Mouse (Mus musculus) mature B cell (primary cell): ENCODE data around the gene Prpf38b.
"Not testable (repeated sequence)": the region's sequence is repeated elsewhere in the genome, so short reads cannot be mapped to it uniquely, and the experiment has no call there.

Experiments used
- in situ Hi-C: fragments of 300-500 bp; cut with MboI; formaldehyde crosslinking; loops from 2 replicates; pipeline ENCODE4 v1.14.3; 2019

Gene Prpf38b

DNA sequence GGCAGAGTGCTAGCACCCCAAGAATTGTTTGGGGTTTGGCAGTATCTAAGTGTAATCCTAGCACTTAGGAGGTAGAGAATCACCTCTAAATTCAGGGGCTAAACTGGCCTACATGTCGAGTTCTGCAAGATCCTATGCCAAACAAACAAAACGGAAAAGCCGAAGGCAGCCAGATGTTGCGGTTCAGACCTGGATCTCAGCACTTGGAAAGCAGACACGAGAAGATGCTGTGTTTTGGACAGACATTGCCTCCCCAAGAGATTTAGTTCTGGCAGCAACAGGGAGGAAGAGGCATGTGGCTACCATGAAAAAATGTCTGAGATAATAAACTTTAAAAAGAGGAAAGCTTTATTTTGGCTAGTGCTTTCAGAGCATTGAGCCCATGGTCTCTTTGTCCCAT lies 10.8 kb downstream of the Prpf38b start:
- in situ Hi-C loops, result loop anchor here (5.0 kb wide), 1 partner anchor 53 kb away; no protein-coding TSS in a partner anchor

DNA sequence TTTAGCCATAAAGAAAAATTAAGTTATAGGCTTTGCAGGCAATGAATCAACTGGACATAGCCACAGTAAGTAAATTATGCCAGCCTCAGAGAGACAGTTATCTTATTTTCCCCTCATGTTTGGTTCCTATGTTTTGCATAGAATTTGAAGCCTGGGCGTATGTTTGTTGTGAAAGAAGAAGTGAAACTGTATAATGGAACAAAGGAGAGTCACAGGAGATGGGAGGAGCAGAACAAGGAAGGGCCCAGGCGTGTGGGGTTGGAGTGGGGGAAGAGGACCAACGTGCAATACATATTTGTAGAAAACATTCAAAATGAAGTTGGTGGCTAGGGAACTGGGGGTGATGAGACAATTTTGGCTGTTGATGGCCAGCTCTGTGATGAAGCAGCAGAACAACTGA lies 11.4 kb downstream of the Prpf38b start:
- in situ Hi-C loops, result loop anchor here (5.0 kb wide), 1 partner anchor 53 kb away; no protein-coding TSS in a partner anchor

DNA sequence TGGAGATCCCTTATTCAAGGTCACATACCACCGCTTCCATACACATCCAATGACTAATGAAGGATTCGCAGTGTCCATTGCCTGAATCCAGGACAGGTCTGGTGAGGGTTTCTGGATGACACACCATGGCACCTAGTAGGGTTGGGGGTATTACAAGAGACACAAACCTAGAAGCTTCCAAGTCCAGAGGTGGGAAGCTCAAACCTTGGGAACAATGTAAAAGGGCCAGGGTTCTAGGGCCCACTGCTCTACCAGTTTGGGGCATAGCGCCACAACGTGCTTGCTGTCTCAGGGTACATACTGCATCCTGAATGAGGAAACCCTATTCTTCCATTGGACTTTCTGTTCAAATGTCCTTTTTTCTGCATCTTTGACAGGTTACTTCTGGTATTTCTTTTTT lies 12.9 kb downstream of the Prpf38b start:
- in situ Hi-C loops, result no loop called here

DNA sequence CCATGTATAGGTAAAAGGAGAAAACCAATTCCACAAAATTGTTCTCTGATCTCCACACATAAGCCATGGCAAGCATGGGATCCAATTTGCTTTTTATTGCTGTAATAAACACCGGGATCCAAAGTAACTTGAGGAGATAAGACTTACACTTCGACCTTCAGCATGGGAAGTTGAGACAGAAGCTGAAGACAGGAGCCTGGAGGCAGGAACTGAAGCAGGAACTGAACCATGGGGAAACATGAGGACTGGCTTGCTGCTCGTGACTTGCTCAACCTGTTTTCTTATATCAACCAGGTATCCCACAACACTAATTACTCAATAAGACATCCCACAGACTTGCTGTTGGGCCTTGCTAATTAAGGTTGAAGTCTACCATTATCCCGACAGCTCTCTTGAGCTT lies 18.6 kb downstream of the Prpf38b start:
- in situ Hi-C loops, result no loop called here

DNA sequence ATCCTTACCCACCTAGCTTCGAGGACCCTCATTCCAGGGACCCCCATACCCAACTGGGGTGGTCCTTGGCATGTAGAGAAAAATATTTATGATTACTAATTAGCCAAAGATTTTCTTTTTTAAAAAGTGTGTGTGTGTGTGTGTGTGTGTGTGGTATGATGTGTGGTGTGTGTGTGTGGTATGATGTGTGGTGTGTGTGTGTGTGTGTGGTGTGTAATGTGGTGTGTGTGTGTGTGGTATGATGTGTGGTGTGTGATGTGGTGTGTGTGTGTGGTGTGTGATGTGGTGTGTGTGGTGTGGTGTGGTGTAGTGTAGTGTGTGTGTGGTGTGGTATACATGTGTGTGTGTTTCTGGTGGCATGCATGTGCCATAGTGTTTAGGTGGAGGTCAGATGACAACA lies 19.4 kb downstream of the Prpf38b start:
- in situ Hi-C loops, result no loop called here

DNA sequence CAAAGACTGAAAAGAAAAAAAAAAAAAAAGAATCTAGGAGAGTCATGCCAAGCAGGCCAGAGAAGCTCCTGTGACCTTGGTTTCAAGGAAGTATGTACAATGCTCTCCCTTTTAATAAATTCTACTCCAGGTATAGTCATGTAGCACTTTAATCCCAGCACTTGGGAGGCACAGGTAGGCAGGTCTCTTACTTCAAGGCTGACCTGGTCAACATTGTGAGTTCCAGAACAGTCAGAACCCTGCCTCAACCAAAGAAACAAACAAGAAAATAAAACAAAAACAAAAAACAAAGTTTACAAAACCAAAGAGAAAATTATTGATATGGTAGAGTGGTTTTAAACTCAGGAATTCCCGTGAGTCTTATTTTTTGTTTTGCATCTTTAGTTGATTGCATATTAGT lies 21.6 kb downstream of the Prpf38b start, which contains the start of gene Fndc7:
Gene Fndc7 (minus strand): TSS at position 101 of the 400 bp plus-strand sequence.
- in situ Hi-C loops, result no loop called here

DNA sequence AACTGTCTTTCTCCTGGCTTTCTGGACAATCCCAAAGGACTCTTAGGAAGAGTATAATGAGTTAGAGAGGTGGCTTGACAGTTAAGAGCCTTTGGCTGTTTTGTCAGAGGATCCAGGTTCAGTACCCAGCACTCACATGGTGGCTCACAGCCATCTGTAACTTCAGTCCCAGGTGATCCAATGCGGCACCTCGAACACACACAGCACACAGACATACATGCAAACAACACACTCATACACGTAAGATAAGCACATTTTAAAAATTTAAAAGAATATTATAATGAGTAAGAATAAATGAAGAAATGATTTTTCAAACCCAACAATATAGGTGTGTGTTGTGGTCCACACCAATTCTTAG lies 23.9 kb downstream of the Prpf38b start:
- in situ Hi-C loops, result no loop called here

DNA sequence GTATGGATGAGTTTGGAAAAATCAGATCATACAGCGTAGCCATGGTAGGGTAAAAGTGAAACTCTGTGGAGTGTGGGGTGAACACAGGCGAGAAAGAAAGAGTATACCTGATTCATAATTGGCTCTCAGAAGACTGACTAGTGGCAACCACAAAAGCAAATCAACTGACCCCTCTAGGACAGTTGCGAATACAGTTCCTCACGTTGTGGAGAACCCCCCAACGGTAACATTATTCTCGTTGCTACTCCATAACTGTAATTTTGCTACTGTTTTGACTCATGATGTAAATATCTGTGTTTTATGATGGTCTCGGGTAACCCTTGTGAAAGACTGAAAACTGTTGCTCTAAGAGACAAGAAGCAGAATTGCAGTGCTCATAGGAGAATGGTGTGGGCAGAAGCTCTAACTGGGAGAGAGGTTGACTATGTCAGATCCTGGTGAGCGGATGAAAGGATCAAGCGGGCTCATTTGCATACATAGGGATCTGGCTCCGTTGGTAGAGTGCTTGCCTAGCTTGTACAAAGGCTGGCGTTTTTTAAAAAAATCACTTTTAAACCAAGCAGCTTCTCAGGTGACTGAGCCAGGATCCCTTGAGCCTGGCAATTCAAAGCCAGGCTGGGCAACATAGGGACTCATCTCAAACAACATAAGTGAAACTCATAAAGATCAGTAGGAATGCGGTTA lies 24.5 kb downstream of the Prpf38b start:
- in situ Hi-C loops, result no loop called here

DNA sequence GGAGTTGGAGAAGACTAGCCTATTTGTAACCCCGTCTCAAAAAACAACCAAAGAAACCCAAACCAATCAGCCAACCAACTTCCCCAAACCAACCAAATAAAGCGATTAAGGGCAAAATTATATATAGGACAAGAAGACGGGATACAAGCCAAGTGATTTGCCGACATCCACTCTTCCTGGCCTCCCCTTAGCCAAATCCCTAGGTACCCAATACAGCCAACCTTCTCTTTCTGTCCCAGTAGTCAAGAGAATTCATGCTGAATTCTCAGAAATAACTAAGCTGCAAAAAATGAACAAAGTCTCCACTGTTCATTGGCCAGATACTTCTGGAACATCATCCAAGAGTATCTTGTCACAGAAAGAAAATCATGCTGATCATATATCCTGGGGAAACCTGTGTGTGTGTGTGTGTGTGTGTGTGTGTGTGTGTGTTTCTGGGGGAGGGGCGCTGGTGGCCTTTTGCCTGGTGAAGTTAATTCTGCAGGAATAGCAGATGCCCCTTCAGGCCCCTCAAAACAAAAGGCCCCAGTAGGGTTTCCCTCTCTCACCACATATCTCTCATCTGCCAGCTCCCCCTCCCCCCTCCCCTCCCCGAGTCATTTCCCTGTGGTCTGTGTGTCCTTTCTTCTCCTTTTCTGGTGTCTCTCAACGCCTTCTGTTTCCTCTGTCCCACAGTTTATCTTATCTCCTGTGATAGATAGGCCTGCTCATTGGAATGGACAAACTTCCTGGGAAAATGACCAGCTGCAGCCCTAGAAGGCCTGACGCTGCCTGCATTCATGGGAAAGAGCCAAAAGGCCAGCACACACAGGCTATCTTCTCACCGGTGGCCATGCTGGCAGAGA lies 25.6 kb downstream of the Prpf38b start:
- in situ Hi-C loops, result no loop called here

DNA sequence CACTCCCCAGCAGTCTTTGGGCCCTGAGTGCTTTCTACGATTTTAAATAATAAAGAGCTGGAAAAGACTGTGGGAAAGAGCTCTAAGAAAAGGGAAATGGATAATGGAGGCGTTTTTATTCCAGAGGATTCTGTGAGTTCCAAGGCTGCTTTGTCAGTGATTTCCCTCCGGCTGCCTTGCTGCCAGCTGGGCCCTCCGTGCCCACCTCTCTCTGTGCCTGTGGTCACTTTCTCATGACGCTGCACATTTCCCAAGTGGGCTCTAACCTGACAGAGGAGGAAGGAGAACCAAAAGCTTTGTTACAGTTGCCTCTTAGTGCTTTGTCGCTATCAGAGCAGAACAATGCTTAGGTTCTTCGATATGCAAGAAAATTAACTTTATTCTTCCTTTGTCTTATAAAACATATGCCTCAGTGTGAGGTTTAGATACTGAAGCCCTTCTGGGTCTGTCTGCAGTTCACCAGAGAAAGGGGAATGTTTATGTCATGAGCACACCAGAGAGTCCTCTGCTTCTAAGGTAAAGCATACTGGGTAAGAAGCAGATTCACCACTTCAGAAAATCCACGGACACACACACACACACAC lies 26.7 kb downstream of the Prpf38b start:
- in situ Hi-C loops, result no loop called here

DNA sequence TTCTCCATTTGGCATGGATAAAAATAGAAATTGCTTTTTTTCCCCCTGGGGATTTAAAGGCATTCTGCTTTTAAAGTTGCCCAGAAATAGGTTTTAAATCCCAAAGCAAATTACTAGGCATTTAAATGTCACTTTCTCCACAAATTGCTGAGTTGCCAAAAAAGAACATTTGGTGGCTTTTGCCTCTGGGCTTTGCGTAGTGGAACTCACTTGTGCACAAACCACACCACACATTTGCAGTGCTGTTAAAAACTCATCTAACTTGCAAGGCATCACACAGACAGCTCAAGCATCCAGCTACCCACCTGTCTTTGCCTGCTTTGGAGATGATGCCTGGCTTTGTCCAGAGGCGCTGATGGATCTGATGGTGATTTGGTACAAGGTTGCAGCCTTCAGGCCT lies 28.5 kb downstream of the Prpf38b start:
- in situ Hi-C loops, result no loop called here

DNA sequence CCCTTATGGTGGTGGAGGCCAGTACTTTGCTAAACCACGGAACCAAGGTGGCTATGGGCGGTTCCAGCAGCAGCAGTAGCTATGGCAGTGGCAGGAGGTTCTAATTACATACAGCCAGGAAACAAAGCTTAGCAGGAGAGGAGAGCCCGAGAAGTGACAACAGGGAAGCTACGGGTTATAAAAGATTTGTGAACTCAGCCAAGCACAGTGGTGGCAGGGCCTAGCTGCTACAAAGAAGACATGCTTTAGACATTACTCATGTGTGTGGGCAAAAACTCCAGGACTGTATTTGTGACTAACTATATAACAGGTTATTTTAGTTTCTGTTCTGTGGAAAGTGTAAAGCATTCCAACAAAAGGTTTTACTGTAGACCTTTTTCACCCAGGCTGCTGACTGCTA lies 29.7 kb downstream of the Prpf38b start:
- in situ Hi-C loops, result not testable (repeated sequence)

DNA sequence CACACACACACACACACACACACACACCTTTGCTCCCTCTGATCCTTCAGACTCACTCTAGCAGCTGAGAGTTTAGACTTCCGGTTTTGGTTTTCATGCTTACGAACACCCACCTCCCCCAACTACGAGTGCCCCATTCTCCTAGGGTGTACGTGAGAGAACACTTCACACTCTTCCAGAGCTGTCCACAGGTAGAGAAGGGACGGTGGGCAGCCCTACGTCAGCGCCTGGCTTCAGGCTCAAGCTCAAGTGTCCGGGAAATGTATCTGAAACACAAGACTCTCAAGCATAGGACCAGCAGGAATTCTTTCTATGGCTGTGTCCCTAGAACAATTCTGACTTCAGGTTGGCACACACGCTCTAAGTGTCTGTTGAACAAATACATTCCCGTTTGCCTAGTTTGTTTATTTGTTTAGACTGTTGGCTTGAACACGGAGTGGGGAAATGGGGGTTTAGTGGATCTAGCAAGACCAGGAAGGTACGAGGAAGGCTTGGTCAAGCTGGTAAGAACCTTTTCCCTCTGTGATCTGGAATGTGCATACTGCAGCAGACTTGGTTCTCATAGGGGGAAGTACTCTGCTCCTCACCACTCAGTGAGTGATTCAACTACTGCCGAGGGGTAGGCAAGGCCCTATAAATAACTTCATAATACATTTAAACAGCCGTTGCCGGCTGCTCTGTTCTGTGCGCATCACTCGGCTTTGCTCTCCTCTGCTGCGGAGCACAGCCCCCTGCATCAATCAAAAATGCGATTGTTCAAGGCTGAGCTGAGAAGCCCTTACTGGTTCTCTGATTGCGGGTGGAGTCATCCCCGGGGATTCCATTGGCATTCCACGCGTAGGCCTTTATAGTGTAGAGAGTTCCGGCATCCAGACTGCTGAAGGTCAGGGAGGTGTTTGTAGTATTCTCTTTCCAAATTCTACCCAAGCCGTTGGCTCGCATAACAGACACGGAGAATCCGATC lies 30.7 kb downstream of the Prpf38b start:
- in situ Hi-C loops, result no loop called here

DNA sequence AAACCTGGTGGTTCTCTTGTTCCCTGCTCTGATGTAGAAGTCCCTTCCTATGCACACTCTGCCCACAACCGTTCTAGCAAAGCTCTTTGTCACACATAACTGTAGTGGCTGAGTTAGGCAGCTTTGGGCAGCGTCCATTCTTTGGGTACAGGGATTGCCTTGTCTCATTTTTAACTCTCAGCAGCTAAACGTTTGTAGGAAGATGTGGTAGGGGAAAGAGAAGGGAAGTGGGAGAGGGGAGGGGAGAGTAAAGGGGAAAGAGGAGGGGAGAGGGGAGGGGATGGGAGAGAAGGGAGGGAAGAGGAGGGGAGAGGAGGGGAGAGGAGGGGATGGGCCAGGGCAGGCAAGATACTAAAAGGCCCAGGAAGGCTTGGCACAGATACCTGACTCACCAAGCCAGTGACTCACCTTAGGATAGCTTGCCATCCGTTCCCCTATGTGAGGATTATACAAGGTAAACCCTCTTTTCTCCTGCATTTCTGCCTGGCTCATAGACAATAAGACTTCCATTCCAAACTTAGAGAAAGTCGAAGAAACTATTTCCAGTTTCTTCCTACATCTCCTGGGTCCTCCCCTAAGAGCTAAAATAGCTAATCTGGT lies 31.6 kb downstream of the Prpf38b start:
- in situ Hi-C loops, result no loop called here

DNA sequence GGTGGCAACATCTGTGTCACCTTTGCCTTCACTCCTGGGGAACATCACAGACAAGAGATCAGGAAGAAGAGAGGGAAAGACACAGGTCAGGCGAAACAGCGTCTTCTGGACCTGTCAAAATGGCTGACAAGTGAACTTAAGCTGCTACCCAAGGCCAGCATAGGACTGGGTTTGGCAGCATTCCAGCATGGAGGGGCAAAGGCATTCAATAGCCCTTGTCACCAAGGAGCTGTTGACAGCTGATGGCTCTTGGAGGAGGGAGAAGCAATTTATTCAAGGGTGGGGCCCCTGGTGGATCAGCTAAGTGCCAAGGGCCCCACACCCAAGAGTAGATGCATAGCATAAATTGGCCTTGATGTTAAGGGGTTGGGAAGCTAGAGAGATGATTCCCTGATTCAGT lies 32.4 kb downstream of the Prpf38b start:
- in situ Hi-C loops, result no loop called here

DNA sequence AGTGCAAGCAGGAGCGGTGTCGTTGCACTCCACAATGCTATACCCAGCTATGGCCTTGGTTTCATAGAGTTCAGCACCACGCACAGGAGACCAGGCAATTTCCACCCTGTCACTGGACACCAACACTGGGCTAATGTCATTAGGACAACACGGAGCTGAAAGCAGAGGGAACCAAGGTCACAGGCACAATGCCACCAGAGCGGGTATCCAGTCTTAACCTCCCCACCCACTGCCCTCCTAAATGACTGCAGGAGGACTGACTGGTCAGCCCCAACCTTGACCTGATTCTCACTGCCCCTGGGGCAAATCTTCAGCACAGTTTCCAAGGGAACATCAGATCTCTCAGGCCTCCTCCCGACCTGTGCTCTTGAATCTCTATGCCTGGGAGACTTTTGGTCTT lies 40.9 kb downstream of the Prpf38b start:
- in situ Hi-C loops, result no loop called here

DNA sequence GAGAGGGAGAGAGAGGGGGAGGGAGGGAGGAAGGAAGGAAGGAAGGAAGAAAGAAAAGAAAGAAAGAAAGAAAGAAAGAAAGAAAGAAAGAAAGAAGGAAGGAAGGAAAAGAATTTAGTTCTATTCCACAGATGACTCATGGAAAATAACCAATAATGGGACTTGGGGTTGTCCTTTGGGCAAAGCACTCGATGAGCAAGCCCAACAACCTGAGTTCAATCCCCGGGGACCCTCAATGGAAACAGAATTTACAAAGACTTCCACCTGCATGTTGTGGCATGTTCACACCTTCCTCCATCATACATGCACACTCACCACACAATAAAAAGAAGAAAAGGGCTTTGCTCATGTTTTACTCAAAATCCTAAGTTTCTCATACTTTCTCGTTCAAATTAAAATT lies 44.1 kb downstream of the Prpf38b start:
- in situ Hi-C loops, result no loop called here

DNA sequence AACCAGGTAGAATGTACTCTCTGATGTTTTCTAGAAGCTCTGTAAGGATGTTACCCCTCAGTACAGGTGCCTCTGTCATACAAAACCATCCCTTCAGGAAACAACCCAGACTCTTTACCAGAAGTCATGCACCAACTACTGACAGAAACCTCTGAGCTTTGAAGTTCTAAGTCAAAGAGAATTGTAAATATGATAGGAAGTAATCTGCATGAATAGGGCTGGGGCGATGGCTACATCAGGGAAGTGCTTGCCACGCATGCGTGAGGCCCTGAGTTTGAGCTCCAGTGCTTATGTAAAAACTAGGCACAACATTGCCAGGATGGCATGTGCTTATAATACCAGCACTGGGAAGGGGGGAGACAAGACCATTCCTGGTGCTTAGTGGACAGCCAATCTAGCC lies 45.9 kb downstream of the Prpf38b start:
- in situ Hi-C loops, result no loop called here

DNA sequence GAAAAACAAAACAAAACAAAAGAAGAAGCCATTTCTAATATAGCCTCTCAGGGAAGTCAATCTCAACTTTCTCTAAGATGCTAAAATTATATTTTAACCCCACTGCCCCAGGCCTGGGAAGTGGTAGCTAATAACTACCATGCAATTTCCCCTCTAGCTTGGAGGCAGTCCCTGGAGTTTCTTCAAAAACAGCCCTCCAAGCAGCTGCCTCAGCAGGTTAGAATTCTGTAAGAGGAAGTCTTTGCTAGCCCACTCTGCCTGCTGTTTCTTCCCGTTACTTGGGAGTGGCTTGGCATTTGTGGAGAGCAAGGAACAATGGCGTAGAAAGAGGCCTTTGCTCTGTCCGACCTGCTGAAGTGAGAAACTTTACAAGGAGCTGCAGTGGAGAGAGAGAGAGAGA lies 46.4 kb downstream of the Prpf38b start:
- in situ Hi-C loops, result no loop called here

DNA sequence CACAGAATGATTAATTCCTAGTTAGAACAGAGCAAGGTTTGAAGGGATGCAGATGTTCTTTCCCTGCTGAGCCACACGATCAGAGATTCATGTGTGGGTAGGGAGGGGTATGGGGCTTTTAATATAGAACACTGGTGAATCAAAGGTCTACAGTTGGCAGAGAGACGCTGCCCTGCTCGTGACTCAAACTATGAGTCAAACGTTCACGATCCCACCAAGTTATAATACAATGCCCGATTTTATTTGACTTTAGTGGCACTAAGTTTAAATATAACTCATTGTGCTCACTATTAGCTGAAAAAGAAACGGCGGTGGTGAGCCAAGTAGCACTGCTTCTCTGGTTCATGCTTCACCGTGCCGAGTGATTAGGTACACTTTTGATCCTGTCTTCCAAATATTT lies 48.4 kb downstream of the Prpf38b start:
- in situ Hi-C loops, result no loop called here

DNA sequence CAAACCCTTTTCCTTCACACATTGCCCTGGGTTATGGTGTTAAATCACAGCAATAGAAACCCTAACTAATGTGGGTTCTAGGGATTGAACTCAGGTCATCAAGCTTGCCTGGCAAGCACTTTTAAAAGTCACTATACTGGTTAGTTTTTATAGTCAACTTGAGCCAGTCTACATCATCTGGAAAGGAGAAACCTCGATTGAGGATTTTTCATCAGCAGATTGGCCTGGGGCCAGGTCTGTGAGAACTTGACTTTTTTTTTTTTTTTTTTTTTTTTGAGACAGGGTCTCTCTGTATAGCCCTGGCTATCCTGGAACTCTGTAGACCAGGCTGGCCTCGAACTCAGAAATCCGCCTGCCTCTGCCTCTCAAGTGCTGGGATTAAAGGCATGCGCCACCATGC lies 49.2 kb downstream of the Prpf38b start:
- in situ Hi-C loops, result not testable (repeated sequence)
